Mouse (Mus musculus) CD4-positive, CD25-positive, alpha-beta regulatory T cell, adult 4 months (primary cell): ENCODE measurements around the gene Rnf187. TPM values are rescaled to one million over a fixed set of nuclear protein-coding genes. Genes with fewer than 3 reads are reported as not detected.

Experiments used
- ATAC-seq: one replicate; pipeline ENCODE4 v1.8.0; 2017
- polyA plus RNA-seq, 2 experiments: library from polyadenylated mRNA; unstranded; fragments of 100-300 nt; shearing (Covaris generic); gene quantifications; one replicate each; pipeline ENCODE4 v1.2.1; 2017

The Rnf187 gene
- polyA plus RNA-seq, 2 experiments from 2014 or later, result 10.0 to 18.7 TPM

DNA sequence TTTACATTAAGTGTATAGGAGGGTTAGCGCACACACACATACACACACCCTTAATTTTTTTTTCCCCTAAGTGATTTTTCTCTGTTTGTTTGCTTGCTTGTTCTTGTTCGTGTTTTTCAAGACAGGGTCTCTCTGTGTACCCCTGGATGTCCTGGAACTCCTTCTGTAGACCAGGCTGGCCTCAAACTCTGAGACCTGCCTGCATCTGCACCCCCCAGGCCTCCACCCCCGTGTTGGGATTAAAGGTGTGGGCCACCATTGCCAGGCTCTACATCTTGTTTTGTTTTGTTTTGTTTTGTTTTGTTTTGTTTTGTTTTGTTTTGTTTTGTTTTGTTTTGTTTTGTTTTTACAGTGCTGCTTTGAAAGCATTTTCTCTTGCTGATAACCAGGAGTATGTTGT lies 8.6 kb upstream of the Rnf187 start:
- ATAC-seq, result no peak

GRCm38 (mm10) chr11:58944136-58944535 lies 5.4 kb upstream of the Rnf187 start:
- no peak for ATAC-seq

DNA sequence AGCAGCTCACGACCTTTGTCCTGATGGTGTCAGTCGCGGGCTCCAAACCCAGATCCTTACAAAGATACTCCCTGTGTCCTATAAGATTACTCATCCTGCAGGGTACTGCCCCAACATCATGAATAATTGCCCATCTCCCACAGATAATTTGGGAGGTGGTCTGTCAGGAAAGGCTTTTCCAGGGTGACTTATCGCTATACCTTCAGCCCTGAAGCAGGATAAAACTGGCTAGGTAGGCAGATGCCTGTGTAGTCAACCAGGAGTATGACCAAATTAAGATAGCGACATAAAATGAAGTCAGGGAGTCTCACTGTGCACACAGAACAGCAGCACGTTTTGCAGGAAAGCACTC lies 348 bp upstream of the Rnf187 start:
- no peak for ATAC-seq

GRCm38 (mm10) chr11:58937909-58938308 lies 807 bp downstream of the Rnf187 start:
- no peak for ATAC-seq

GRCm38 (mm10) chr11:58931576-58931975 lies 7.1 kb downstream of the Rnf187 start:
- ATAC-seq, result no peak

GRCm38 (mm10) chr11:58930254-58930653 lies 8.5 kb downstream of the Rnf187 start:
- no peak for ATAC-seq

DNA sequence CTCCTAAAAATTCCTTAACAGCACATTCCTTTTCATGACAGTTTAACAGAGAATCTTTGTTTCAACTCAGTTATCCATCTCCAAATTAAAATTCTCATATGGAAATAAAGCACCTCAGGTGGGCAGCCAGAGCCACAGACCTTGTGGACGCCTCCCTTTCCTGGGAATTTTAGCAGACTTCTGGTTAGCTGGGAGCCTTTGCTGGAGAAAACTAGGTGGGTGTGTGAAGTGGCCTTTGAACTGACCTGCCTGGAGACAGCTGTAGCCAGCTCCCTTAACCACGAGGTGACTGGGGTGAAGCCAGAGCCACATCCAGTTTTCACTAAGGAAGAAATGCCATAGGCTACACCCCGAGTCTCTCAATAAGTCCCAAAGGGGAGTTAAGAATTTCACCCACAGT lies 9.1 kb downstream of the Rnf187 start:
- ATAC-seq, result no peak

DNA sequence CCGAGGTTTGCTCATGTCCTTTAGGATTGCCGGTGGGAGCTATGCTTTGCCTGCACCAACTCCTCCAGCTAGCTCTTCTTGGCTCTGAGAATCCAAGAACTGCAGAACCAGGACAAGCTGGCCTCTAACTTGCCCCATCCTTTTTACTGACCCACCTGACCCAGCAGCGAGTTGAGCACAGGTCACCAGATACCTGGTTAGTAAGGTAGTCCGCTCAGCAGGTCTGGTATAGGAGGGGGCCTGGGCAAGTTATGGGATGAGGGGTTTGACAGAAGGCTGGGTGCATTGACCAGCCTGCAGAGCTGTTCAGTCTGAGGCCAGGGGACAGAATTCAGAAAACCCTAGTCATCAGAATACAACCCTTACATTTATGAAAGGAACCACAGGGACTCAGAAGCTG lies 9.7 kb downstream of the Rnf187 start:
- no peak for ATAC-seq

GRCm38 (mm10) chr11:58927790-58928651 lies 10.7 kb downstream of the Rnf187 start:
- peak; percentile 95 for ATAC-seq

DNA sequence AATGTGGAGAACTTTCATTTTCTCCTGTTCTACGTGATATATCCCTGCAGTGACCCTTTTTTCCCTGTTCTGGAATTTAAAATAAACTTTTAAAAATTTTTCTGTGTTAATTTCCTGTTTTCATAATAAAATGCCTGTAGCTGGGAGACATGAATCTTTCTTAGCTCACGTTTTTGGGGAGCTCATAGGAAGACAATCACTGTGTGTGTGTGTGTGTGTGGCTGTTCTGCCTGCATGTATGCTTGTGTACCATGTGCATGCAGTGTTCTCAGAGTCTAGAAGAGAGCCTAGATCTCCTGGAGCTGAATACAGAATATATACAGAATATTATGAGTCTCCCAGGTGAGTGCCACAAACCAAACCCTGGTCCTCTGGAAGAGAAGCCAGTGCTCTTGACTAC lies 11.7 kb downstream of the Rnf187 start:
- ATAC-seq, result no peak

- no peak for ATAC-seq
Observed at GRCm38 (mm10) chr11:58926651-58927050, 12.1 kb downstream of the Rnf187 start.

DNA sequence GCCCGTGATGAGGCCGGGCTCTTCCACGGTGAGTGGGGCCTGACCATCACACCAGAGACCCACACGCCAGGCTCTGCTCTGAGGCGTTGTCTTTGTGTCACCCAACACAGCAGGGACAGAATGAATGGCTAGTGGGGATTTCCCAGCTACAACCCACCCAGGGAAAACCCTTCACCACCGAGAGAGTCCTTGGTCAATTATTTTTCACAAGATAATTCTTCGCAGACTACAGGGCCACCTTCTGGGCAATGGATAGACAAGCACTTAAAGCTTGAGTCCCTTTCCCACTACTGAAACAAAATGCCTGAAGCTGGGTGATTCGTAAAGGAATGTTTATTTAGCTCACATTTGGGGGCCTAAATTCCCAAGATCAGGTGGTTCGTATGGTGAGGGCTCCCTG lies 16.3 kb downstream of the Rnf187 start:
- no peak for ATAC-seq

GRCm38 (mm10) chr11:58918759-58919158 lies 20.0 kb downstream of the Rnf187 start:
- ATAC-seq, result no peak

- ATAC-seq, result no peak
Observed at GRCm38 (mm10) chr11:58917745-58918366, 20.9 kb downstream of the Rnf187 start, which contains the start of gene Btnl10. TSS of gene Btnl10 (plus strand) at chr11:58917908.

GRCm38 (mm10) chr11:58916879-58917744 lies 21.6 kb downstream of the Rnf187 start:
- ATAC-seq, result peak; percentile 70

GRCm38 (mm10) chr11:58914461-58915028 lies 24.2 kb downstream of the Rnf187 start:
- peak; percentile 70 for ATAC-seq

GRCm38 (mm10) chr11:58913776-58914175 lies 24.9 kb downstream of the Rnf187 start:
- no peak for ATAC-seq

DNA sequence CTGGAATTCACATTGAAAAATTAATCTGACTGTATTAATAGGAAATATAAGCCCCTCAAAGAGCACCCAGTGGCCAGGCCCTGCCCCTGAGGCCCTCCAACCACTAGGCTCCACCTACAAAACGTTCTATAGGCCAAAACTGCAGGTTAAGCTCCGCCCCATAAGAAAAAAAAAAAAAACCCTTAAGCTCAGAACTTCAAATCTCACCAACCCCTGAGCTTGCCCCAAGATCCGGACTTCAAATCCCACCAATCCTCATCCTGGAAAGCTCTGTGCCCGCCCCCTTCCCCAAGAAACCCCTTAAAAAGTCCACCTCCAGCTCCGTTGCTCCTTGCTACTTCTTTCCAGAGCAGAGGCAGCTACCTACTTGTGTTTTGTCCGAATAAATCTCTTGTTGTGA lies 33.9 kb downstream of the Rnf187 start:
- no peak for ATAC-seq

- no peak for ATAC-seq
Observed at GRCm38 (mm10) chr11:58904410-58904718, 34.4 kb downstream of the Rnf187 start.

GRCm38 (mm10) chr11:58903511-58904409 lies 35.0 kb downstream of the Rnf187 start, which contains the start of gene Zfp39:
TSS of gene Zfp39 (minus strand) at chr11:58904225.
- peak; percentile 99 for ATAC-seq

DNA sequence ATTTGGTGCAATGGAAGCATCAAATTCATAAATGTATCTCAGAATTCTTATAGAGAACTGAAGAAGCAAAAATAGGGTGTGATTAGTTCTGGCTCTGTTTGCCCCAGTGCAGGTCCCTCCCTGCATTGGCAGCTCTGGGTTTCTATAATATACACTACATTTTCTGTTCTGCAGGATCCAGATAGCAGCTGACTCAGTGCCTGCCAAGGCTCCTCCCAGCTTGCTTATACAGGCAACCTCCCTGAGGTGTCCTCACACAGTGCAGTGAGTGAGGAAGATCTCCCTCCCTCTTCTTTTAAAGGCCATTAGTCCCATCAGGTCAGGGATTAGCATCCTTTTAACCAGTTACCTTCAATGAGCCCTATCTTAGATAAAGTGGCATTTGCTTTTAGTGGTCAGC lies 37.6 kb downstream of the Rnf187 start:
- ATAC-seq, result no peak

GRCm38 (mm10) chr11:58897485-58897884 lies 41.2 kb downstream of the Rnf187 start:
- ATAC-seq, result no peak
